In genomic region chr13:41605099-41606010, GRCm38 (mm10) we compare ENCODE assay signal across 8 mouse cellular contexts. TPM values are rescaled to one million over a fixed set of nuclear protein-coding genes. Genes with fewer than 3 reads are reported as not detected.
DNase-seq lines count a peak whose midpoint lies in the region; ATAC-seq lines count a peak whose summit lies in the region.

Gene Tmem170b, plus strand, starts transcription at chr13:41605907.

- peak within 1 kb of the TSS; percentile 68 for H3K4me2 ChIP-seq in hindbrain, embryonic 15.5 days

- H3K27me3 ChIP-seq in hindbrain, embryonic 15.5 days = no peaks in the 10 kb centered on the region

- peak within 1 kb of the TSS; percentile 89 for H3K9ac ChIP-seq in hindbrain, embryonic 15.5 days

- under 1% methylated on average over 48 of the region's 87 CpGs for WGBS in hindbrain, embryonic 15.5 days

- peaks cover 35% of the 10 kb centered on the region for H3K4me1 ChIP-seq in hindbrain, embryonic 15.5 days (replicated peaks)

- no peaks in the 10 kb centered on the region for H3K9me3 ChIP-seq in hindbrain, embryonic 15.5 days

- no peaks in the 10 kb centered on the region for H3K36me3 ChIP-seq in hindbrain, embryonic 15.5 days

- H3K27ac ChIP-seq in hindbrain, embryonic 15.5 days (replicated peaks) = peak within 1 kb of the TSS; percentile 95

- peak within 1 kb of the TSS; percentile 74 for H3K4me3 ChIP-seq in hindbrain, embryonic 15.5 days

- ATAC-seq in hindbrain, embryonic 15.5 days (ENCODE audit: low FRiP score, low read depth) = peak; percentile 96

- peak; percentile 96 for DNase-seq in T-cell, adult 2 months (ENCODE audit: low spot score)
- DNase-seq in cerebellum, postnatal 36 days = peak; percentile 94 to 98
- DNase-seq in frontal cortex, postnatal 36 days (ENCODE audit: low spot score in 2 of 2) = peak; percentile 96 to 97
- peak; percentile 96 for DNase-seq in left cerebral cortex, adult 11 months (ENCODE audit: low spot score)
- peak; percentile 98 to 99 for DNase-seq in lung, postnatal 4 days
- DNase-seq in retina, postnatal 7 days (ENCODE audit: low read depth, low spot score) = peak; percentile 95
- DNase-seq in urinary bladder, adult 2 months (ENCODE audit: low spot score) = peak; percentile 97

RNA-seq across cellular contexts. Expression of gene Tmem170b, which starts in this region (rescaled TPM):
- 42.9 and 47.3 TPM in 2 replicates for polyA plus RNA-seq in hindbrain, embryonic 15.5 days (2015; fragmentation: Nextera tagmentation; extraction: Ambion mirVana)
- 4.0 and 5.3 TPM in 2 replicates for polyA plus RNA-seq in urinary bladder, adult 2 months (2012; rRNA removed)

Comparison
In these comparisons a context has a peak if more than half of its experiments do, and no peak if none do; other contexts are left out.
1. Peak in every context shown above with its lines: DNase-seq, ATAC-seq, H3K4me3 ChIP-seq and H3K27ac ChIP-seq.